Mouse (Mus musculus) spleen, adult 2 months (tissue): ENCODE data around the gene Eml6. TPM values are rescaled to one million over a fixed set of nuclear protein-coding genes. Genes with fewer than 3 reads are reported as not detected.
"Not testable (repeated sequence)": the region's sequence is repeated elsewhere in the genome, so short reads cannot be mapped to it uniquely, and the experiment has no call there.

Experiments used
- DNase-seq, 2 experiments: peaks; one replicate each; pipeline versions ENCODE4 v3.0.0 to v3.0.0-alpha.2; 2012 to 2021; ENCODE audit warnings: low spot score in 2 of 2, low read depth in 1 of 2
- H3K27ac ChIP-seq: fragments of 200-500 bp; 2 replicates; pipeline ENCODE4 v1.5.1; 2012; ENCODE audit warnings: low read length, inconsistent platforms; ENCODE audit not compliant: insufficient read depth
- H3K27me3 ChIP-seq: fragments of 200-500 bp; 2 replicates; pipeline ENCODE4 v1.6.1; 2012; ENCODE audit warnings: mild to moderate bottlenecking, moderate library complexity, low read length, inconsistent platforms; ENCODE audit not compliant: control insufficient read depth, insufficient read depth
- H3K36me3 ChIP-seq: fragments of 200-500 bp; 2 replicates; pipeline ENCODE4 v1.6.1; 2012; ENCODE audit warnings: mild to moderate bottlenecking, low read length, inconsistent platforms; ENCODE audit not compliant: control insufficient read depth, insufficient read depth
- H3K4me1 ChIP-seq: fragments of 200-500 bp; 2 replicates; pipeline ENCODE4 v1.6.1; 2011; ENCODE audit warnings: inconsistent platforms; ENCODE audit not compliant: control insufficient read depth, insufficient read depth, insufficient read length
- H3K4me3 ChIP-seq: fragments of 200-500 bp; 2 replicates; pipeline ENCODE4 v1.5.1; 2011; ENCODE audit warnings: mild to moderate bottlenecking, inconsistent platforms; ENCODE audit not compliant: insufficient read depth, insufficient read length; ENCODE audit errors: extremely low read depth
- CTCF ChIP-seq: fragments of 200-500 bp; IDR thresholded peaks from 2 replicates; pipeline ENCODE4 v1.5.1; 2011; ENCODE audit warnings: mild to moderate bottlenecking, inconsistent platforms; ENCODE audit not compliant: insufficient read depth, insufficient read length, insufficient replicate concordance; ENCODE audit errors: extremely low read depth
- POLR2A ChIP-seq: fragments of 200-500 bp; IDR thresholded peaks from 2 replicates; pipeline ENCODE4 v1.6.1; 2011; ENCODE audit warnings: low read depth, low read length, inconsistent platforms
- WGBS: fragments of 180-500 bp; shearing (Covaris S2); methylation state at CpG from one replicate; pipeline ENCODE4 v1.1.7; 2018; 5-methylcytosine and 5-hydroxymethylcytosine counted together
- polyA plus RNA-seq: library from polyadenylated mRNA; depleted of rRNA; stranded (reverse); fragments of >200 nt; gene quantifications from 2 replicates; pipeline ENCODE4 v1.2.3, GENCODE M21; 2012

The Eml6 gene
- polyA plus RNA-seq, 1 experiment = 0.98 TPM

DNA sequence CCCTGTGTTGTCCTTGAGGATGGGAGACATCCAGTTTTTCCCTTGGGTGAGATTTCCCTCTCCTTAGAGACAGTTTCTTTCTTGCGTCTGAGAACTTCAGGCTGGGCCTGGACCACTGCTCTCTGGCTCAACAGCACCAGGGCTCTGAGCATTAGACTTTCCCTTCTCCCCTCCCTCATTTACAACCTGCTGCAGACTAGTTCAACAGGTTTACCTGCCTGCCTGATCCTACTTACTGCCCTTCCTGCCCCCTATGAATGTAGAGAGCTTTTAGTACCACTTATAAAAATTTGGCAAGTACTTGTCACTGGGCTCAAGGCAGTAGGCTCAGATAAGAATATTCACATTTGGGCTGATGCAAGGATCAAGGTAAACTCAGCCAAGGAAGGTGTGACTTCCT lies 199.8 kb downstream of the Eml6 start:
- no peak overlapping the region for H3K27ac ChIP-seq
- DNase-seq = no peak
- no peaks in the 10 kb centered on the region for H3K4me1 ChIP-seq
- no peak overlapping the region for H3K4me3 ChIP-seq
- WGBS = 88% methylated on average over 1 of the region's 1 CpGs
- TF ChIP-seq POLR2A = no peak
- TF ChIP-seq CTCF = no peak
- no peaks in the 10 kb centered on the region for H3K27me3 ChIP-seq
- no peaks in the 10 kb centered on the region for H3K36me3 ChIP-seq

DNA sequence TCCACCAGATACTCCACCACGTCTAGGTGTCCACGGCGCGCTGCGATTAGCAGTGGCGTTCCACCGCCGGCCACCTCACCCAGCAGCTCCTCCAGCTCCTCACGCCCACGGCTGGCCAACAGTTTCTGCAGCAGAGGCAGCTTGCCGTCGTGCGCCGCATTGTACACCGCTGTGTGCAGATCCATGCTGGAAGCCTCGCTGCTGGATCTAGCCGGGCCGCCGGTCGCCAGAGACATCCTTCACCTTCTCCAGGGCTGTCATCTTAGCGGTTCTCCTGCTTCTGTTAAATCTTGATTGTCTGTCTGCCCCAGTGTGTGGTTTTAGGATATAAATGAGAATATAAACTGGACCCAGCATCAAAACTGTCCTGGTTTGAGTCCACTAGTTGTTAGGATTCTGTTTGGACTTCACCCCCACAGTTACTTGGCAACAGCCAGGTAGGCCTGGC lies 200.5 kb downstream of the Eml6 start, which contains the start of gene 4931440F15Rik:
TSS of gene 4931440F15Rik (minus strand) at position 398 of the 448 bp plus-strand sequence.
- not testable (repeated sequence) for H3K27ac ChIP-seq, H3K4me3 ChIP-seq, H3K36me3 ChIP-seq, DNase-seq, H3K4me1 ChIP-seq, H3K27me3 ChIP-seq
- WGBS = 57% methylated on average over 21 of the region's 21 CpGs

- H3K27me3 ChIP-seq, H3K4me3 ChIP-seq, H3K4me1 ChIP-seq, H3K36me3 ChIP-seq, DNase-seq, H3K27ac ChIP-seq: not testable (repeated sequence)
- WGBS = 35% methylated on average over 57 of the region's 62 CpGs
These were observed 201.2 kb downstream of the Eml6 start for GRCm38 (mm10) chr11:29824474-29825270.

- no peaks in the 10 kb centered on the region for H3K4me1 ChIP-seq
- no peak overlapping the region for H3K4me3 ChIP-seq
- H3K27ac ChIP-seq = no peak overlapping the region
- no peak for DNase-seq
- 83% methylated on average over 2 of the region's 2 CpGs for WGBS
- TF ChIP-seq CTCF (no peak), POLR2A (no peak)
- H3K27me3 ChIP-seq = no peaks in the 10 kb centered on the region
- no peaks in the 10 kb centered on the region for H3K36me3 ChIP-seq
These were observed 202.7 kb downstream of the Eml6 start for GRCm38 (mm10) chr11:29823141-29823540.

DNA sequence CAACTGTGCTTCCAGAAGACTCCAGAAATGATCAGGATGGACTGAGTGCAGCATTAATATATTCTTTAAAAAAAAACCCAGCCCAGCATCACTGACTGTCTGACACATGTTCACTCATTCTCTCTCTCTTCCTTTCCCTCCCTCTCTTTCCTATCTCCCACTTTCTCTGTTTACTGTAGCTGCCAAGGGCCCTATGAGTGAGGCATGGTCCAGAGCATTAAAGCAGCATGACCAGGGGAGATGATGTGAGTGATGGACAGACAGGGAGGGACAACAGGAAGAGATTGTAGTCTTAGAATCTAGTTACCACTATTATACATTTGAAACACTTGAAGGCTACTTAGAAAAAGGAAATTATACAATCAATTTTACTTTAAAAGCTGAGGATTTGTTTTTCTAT lies 210.2 kb downstream of the Eml6 start:
- TF ChIP-seq CTCF (no peak), POLR2A (no peak)
- Histone ChIP-seq H3K27me3 (no peaks in the 10 kb centered on the region), H3K36me3 (no peaks in the 10 kb centered on the region), H3K27ac (no peak overlapping the region), H3K4me3 (no peak overlapping the region), H3K4me1 (no peaks in the 10 kb centered on the region)
- no peak for DNase-seq

DNA sequence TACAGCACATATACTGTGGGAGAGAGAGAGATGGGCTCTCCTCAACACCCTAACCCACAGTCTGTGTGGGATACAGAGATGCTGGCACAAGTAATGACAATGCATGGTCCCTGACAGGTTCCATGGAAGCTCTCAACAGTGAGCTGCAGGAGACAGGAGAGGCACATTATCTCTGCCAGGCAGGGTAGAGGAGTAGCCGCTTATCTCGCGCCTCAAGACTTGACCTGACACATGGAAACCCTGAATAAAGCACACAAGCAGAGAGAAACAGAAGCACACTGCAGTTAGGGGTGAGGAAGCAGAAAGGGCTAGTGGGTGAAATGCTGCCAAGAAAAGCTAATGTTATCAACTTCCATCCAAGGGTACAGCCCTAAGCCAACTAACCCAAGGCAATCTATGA lies 210.6 kb downstream of the Eml6 start:
- H3K36me3 ChIP-seq = no peaks in the 10 kb centered on the region
- H3K27me3 ChIP-seq = no peaks in the 10 kb centered on the region
- no peak overlapping the region for H3K27ac ChIP-seq
- H3K4me1 ChIP-seq = no peaks in the 10 kb centered on the region
- DNase-seq = no peak
- H3K4me3 ChIP-seq = no peak overlapping the region
- 87% methylated on average over 3 of the region's 3 CpGs for WGBS
- TF ChIP-seq POLR2A = no peak
- TF ChIP-seq CTCF = no peak

DNA sequence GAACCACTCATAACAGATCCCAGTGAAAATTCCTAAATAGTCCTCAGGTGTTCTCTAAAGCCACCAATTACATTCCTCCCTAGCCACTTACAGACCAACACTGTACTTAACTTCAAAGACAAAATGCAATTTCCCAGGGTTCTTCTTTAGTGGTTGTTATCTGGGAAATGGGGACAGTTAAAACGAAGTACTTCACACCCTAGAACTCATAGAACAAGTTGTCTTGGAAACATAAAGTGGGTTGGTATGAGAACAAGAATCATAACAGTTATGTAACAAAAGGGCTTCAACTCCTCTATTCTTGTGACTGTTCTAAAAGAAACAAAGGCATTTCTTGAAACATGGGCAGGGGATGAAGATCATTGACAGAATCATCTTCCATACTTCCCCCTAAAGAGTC lies 212.6 kb downstream of the Eml6 start:
- H3K4me1 ChIP-seq = no peaks in the 10 kb centered on the region; the same call in 1 of the 2 replicates
- TF ChIP-seq POLR2A = no peak
- no peak for TF ChIP-seq CTCF
- H3K27ac ChIP-seq = no peak overlapping the region
- H3K4me3 ChIP-seq = no peak overlapping the region
- no peak for DNase-seq
- no peaks in the 10 kb centered on the region for H3K27me3 ChIP-seq
- WGBS = 85% methylated on average over 1 of the region's 1 CpGs
- H3K36me3 ChIP-seq = no peaks in the 10 kb centered on the region

- Histone ChIP-seq H3K4me3 (no peak overlapping the region), H3K27me3 (no peaks in the 10 kb centered on the region), H3K36me3 (no peaks in the 10 kb centered on the region), H3K4me1 (no peaks in the 10 kb centered on the region; the same call in 1 of the 2 replicates), H3K27ac (no peak overlapping the region)
- DNase-seq = no peak
- 90% methylated on average over 3 of the region's 3 CpGs for WGBS
- TF ChIP-seq POLR2A (no peak), CTCF (no peak)
These were observed 213.4 kb downstream of the Eml6 start for GRCm38 (mm10) chr11:29812475-29812874.
